Mouse (Mus musculus): ENCODE measurements around the gene E030018B13Rik. TPM values are rescaled to one million over a fixed set of nuclear protein-coding genes. Genes with fewer than 3 reads are reported as not detected.

E030018B13Rik gene
- polyA plus RNA-seq, 1 experiment = not detected

- H3K9ac ChIP-seq (ENCODE audit: low read depth, poor library complexity, severe bottlenecking) = peak overlapping the region; percentile 95
- H3K27me3 ChIP-seq (ENCODE audit: control insufficient read depth, insufficient read depth, low read length, poor library complexity, severe bottlenecking) = no peaks in the 10 kb centered on the region
- no peaks in the 10 kb centered on the region for H3K9me3 ChIP-seq (replicated peaks; ENCODE audit: control insufficient read depth, insufficient read depth, low read length, poor library complexity, severe bottlenecking)
- peak overlapping the region; percentile 92 for H3K4me3 ChIP-seq (ENCODE audit: low read depth, low read length)
- H3K36me3 ChIP-seq (ENCODE audit: control insufficient read depth, insufficient read depth, low read length, poor library complexity, severe bottlenecking) = no peaks in the 10 kb centered on the region
- H3K4me1 ChIP-seq (ENCODE audit: control insufficient read depth, insufficient read depth, low read length) = peaks cover 4% of the 10 kb centered on the region
- H3K27ac ChIP-seq (ENCODE audit: insufficient read depth, low read length) = peak overlapping the region; percentile 41
- TF ChIP-seq EP300 (IDR thresholded peaks at IDR 0.05; ENCODE audit: insufficient read depth, low read depth, low read length) = no peak
- TF ChIP-seq POLR2A (IDR thresholded peaks at IDR 0.05; ENCODE audit: insufficient read depth, low read length) = no peak
- TF ChIP-seq CTCF (IDR thresholded peaks at IDR 0.05; ENCODE audit: low read depth, low read length) = no peak
Observed at GRCm38 (mm10) chr7:63935809-63936187, 19.1 kb downstream of the E030018B13Rik start.

GRCm38 (mm10) chr7:63936188-63936985 is 19.7 kb downstream of the E030018B13Rik start:
- peak overlapping the region; percentile 92 for H3K4me3 ChIP-seq (ENCODE audit: low read depth, low read length)
- peaks cover 4% of the 10 kb centered on the region for H3K4me1 ChIP-seq (ENCODE audit: control insufficient read depth, insufficient read depth, low read length)
- peak overlapping the region; percentile 95 for H3K9ac ChIP-seq (ENCODE audit: low read depth, poor library complexity, severe bottlenecking)
- H3K36me3 ChIP-seq (ENCODE audit: control insufficient read depth, insufficient read depth, low read length, poor library complexity, severe bottlenecking) = no peaks in the 10 kb centered on the region
- H3K27me3 ChIP-seq (ENCODE audit: control insufficient read depth, insufficient read depth, low read length, poor library complexity, severe bottlenecking) = no peaks in the 10 kb centered on the region
- no peaks in the 10 kb centered on the region for H3K9me3 ChIP-seq (replicated peaks; ENCODE audit: control insufficient read depth, insufficient read depth, low read length, poor library complexity, severe bottlenecking)
- H3K27ac ChIP-seq (ENCODE audit: insufficient read depth, low read length) = peak overlapping the region; percentile 64
- TF ChIP-seq EP300 (IDR thresholded peaks at IDR 0.05; ENCODE audit: insufficient read depth, low read depth, low read length) = 0 out of 2 replicates have a peak, but pooled peaks have one; percentile 7
- peak; percentile 26 for TF ChIP-seq CTCF (IDR thresholded peaks at IDR 0.05; ENCODE audit: low read depth, low read length)
- no peak for TF ChIP-seq POLR2A (IDR thresholded peaks at IDR 0.05; ENCODE audit: insufficient read depth, low read length)

GRCm38 (mm10) chr7:63936986-63937235 is 20.3 kb downstream of the E030018B13Rik start:
- TF ChIP-seq POLR2A (IDR thresholded peaks at IDR 0.05; ENCODE audit: insufficient read depth, low read length) (no peak), EP300 (IDR thresholded peaks at IDR 0.05; ENCODE audit: insufficient read depth, low read depth, low read length) (no peak), CTCF (IDR thresholded peaks at IDR 0.05; ENCODE audit: low read depth, low read length) (no peak)
- Histone ChIP-seq H3K9me3 (replicated peaks; ENCODE audit: control insufficient read depth, insufficient read depth, low read length, poor library complexity, severe bottlenecking) (no peaks in the 10 kb centered on the region), H3K4me3 (ENCODE audit: low read depth, low read length) (peak overlapping the region; percentile 92), H3K9ac (ENCODE audit: low read depth, poor library complexity, severe bottlenecking) (peak overlapping the region; percentile 95), H3K4me1 (ENCODE audit: control insufficient read depth, insufficient read depth, low read length) (peaks cover 4% of the 10 kb centered on the region), H3K36me3 (ENCODE audit: control insufficient read depth, insufficient read depth, low read length, poor library complexity, severe bottlenecking) (no peaks in the 10 kb centered on the region), H3K27ac (ENCODE audit: insufficient read depth, low read length) (peak overlapping the region; percentile 64), H3K27me3 (ENCODE audit: control insufficient read depth, insufficient read depth, low read length, poor library complexity, severe bottlenecking) (no peaks in the 10 kb centered on the region)

GRCm38 (mm10) chr7:63937236-63938065 is 20.8 kb downstream of the E030018B13Rik start:
- Histone ChIP-seq H3K27me3 (ENCODE audit: control insufficient read depth, insufficient read depth, low read length, poor library complexity, severe bottlenecking) (no peaks in the 10 kb centered on the region), H3K4me1 (ENCODE audit: control insufficient read depth, insufficient read depth, low read length) (peaks cover 4% of the 10 kb centered on the region), H3K36me3 (ENCODE audit: control insufficient read depth, insufficient read depth, low read length, poor library complexity, severe bottlenecking) (no peaks in the 10 kb centered on the region), H3K9ac (ENCODE audit: low read depth, poor library complexity, severe bottlenecking) (peak overlapping the region; percentile 95), H3K27ac (ENCODE audit: insufficient read depth, low read length) (peak overlapping the region; percentile 64), H3K4me3 (ENCODE audit: low read depth, low read length) (peak overlapping the region; percentile 92), H3K9me3 (replicated peaks; ENCODE audit: control insufficient read depth, insufficient read depth, low read length, poor library complexity, severe bottlenecking) (no peaks in the 10 kb centered on the region)
- TF ChIP-seq EP300 (IDR thresholded peaks at IDR 0.05; ENCODE audit: insufficient read depth, low read depth, low read length) (no peak), POLR2A (IDR thresholded peaks at IDR 0.05; ENCODE audit: insufficient read depth, low read length) (no peak), CTCF (IDR thresholded peaks at IDR 0.05; ENCODE audit: low read depth, low read length) (no peak)

- Histone ChIP-seq H3K27ac (ENCODE audit: insufficient read depth, low read length) (peak overlapping the region; percentile 62), H3K9ac (ENCODE audit: low read depth, poor library complexity, severe bottlenecking) (peak overlapping the region; percentile 95), H3K27me3 (ENCODE audit: control insufficient read depth, insufficient read depth, low read length, poor library complexity, severe bottlenecking) (no peaks in the 10 kb centered on the region), H3K4me1 (ENCODE audit: control insufficient read depth, insufficient read depth, low read length) (peaks cover 4% of the 10 kb centered on the region), H3K4me3 (ENCODE audit: low read depth, low read length) (peak overlapping the region; percentile 84), H3K9me3 (replicated peaks; ENCODE audit: control insufficient read depth, insufficient read depth, low read length, poor library complexity, severe bottlenecking) (no peaks in the 10 kb centered on the region), H3K36me3 (ENCODE audit: control insufficient read depth, insufficient read depth, low read length, poor library complexity, severe bottlenecking) (no peaks in the 10 kb centered on the region)
- TF ChIP-seq CTCF (IDR thresholded peaks at IDR 0.05; ENCODE audit: low read depth, low read length) (no peak), EP300 (IDR thresholded peaks at IDR 0.05; ENCODE audit: insufficient read depth, low read depth, low read length) (0 out of 2 replicates have a peak, but pooled peaks have one; percentile 1), POLR2A (IDR thresholded peaks at IDR 0.05; ENCODE audit: insufficient read depth, low read length) (peak; percentile 66)
Observed at GRCm38 (mm10) chr7:63938066-63938913, 21.6 kb downstream of the E030018B13Rik start.

Data from ES-Bruce4 (cell line).